In the genomic region with DNA sequence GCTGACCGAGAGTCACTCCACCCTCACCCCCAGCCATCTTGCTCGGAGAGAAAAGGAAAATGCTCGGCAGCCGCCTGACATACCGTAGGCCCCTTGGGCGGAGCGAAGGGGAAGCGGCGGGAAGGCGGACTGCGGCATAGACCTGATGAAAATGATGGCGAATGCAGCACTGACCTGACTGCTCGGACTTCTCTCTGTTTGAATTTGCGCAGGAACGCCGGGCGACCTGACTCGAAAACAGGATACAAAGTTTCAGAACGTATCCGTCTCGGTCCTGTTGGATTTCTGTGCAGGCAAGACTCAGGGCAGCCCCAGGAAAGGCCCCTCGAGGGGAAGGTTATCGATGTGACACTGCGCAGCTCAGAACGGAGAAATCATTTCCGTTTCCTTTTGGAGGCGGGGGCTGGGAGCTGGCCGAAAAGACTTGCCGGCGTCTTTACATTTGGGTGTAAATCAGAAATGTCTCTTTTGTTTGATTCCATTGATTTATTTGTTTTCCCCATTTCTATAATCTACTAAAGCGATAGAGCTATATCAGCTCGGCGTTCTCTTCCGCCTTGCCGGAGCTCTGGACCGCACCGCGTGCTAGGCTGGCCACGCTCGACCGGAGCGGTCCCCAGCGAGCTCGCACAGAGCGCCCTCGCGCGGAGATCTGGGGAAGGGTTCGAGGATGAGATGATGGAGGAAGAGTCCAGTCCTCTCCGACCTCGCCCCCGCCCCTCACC, we compare ENCODE assay signal across 8 mouse cellular contexts. TPM values are rescaled to one million over a fixed set of nuclear protein-coding genes. Genes with fewer than 3 reads are reported as not detected.
DNase-seq lines count a peak whose midpoint lies in the region; ATAC-seq and TF ChIP-seq lines count a peak whose summit lies in the region.

A gene (minus strand): TSS at position 266 of the 725 bp plus-strand sequence.

- WGBS in forebrain, embryonic 14.5 days: under 1% methylated on average over 52 of the region's 52 CpGs
- under 1% methylated on average over 52 of the region's 52 CpGs for WGBS in neural tube, embryonic 15.5 days

- ATAC-seq in cerebellum, adult (ENCODE audit: insufficient number of reproducible peaks, low FRiP score, low TSS enrichment): peak; percentile 96
- peak; percentile 96 for ATAC-seq in forebrain, embryonic 14.5 days
- peak; percentile 95 for ATAC-seq in neural tube, embryonic 15.5 days (ENCODE audit: low FRiP score)

- no peaks in the 10 kb centered on the region for H3K27me3 ChIP-seq in E14TG2a.4 (ENCODE audit: insufficient read depth, low read length)
- H3K27me3 ChIP-seq in forebrain, embryonic 14.5 days (replicated peaks; ENCODE audit: control insufficient read depth, insufficient read depth, low read length): no peaks in the 10 kb centered on the region
- H3K27me3 ChIP-seq in neural tube, embryonic 15.5 days (replicated peaks): no peaks in the 10 kb centered on the region

- H3K9me3 ChIP-seq in E14TG2a.4 (ENCODE audit: low read length): no peaks in the 10 kb centered on the region
- H3K9me3 ChIP-seq in forebrain, embryonic 14.5 days (replicated peaks; ENCODE audit: control insufficient read depth, low read length): no peaks in the 10 kb centered on the region
- H3K9me3 ChIP-seq in neural tube, embryonic 15.5 days (replicated peaks): no peaks in the 10 kb centered on the region

- peaks cover 34% of the 10 kb centered on the region for H3K36me3 ChIP-seq in E14TG2a.4 (ENCODE audit: insufficient read depth, low read length)
- H3K36me3 ChIP-seq in forebrain, embryonic 14.5 days (ENCODE audit: control insufficient read depth, insufficient read depth, low read length): peaks cover 22% of the 10 kb centered on the region
- peaks cover 15% of the 10 kb centered on the region for H3K36me3 ChIP-seq in neural tube, embryonic 15.5 days

- H3K27ac ChIP-seq in forebrain, embryonic 14.5 days (ENCODE audit: low read depth, low read length): peak within 1 kb of the TSS; percentile 70
- peak within 1 kb of the TSS; percentile 86 for H3K27ac ChIP-seq in neural tube, embryonic 15.5 days (replicated peaks)

- peak within 1 kb of the TSS; percentile 79 for H3K9ac ChIP-seq in forebrain, embryonic 14.5 days (ENCODE audit: low read length)
- peak within 1 kb of the TSS; percentile 83 for H3K9ac ChIP-seq in neural tube, embryonic 15.5 days (replicated peaks)

- peak within 1 kb of the TSS; percentile 92 for H3K4me3 ChIP-seq in E14TG2a.4 (replicated peaks; ENCODE audit: low read length)
- peak within 1 kb of the TSS; percentile 75 for H3K4me3 ChIP-seq in forebrain, embryonic 14.5 days (ENCODE audit: low read depth, low read length)
- peak within 1 kb of the TSS; percentile 77 for H3K4me3 ChIP-seq in neural tube, embryonic 15.5 days (replicated peaks)

- H3K4me2 ChIP-seq in forebrain, embryonic 14.5 days (ENCODE audit: low read length): peak within 1 kb of the TSS; percentile 71
- H3K4me2 ChIP-seq in neural tube, embryonic 15.5 days: peak within 1 kb of the TSS; percentile 62

- DNase-seq in forebrain, embryonic 14.5 days (ENCODE audit: low spot score): peak; percentile 93
- peak; percentile 84 to 93 for DNase-seq in heart, postnatal 14 days
- peak; percentile 81 for DNase-seq in layer of hippocampus, adult 11-12 months (ENCODE audit: low spot score)
- peak; percentile 81 to 89 for DNase-seq in lung, adult 18-20 months
- peak; percentile 86 for DNase-seq in testis, postnatal 14 days (ENCODE audit: low spot score)

- H3K4me1 ChIP-seq in E14TG2a.4 (replicated peaks; ENCODE audit: low read depth, low read length): peaks cover 18% of the 10 kb centered on the region; the same call in 1 of the 2 replicates
- H3K4me1 ChIP-seq in forebrain, embryonic 14.5 days (ENCODE audit: control insufficient read depth, insufficient read depth, low read length): no peaks in the 10 kb centered on the region
- peaks cover 6% of the 10 kb centered on the region for H3K4me1 ChIP-seq in neural tube, embryonic 15.5 days

- TF ChIP-seq CTCF in E14TG2a.4 (conservative IDR thresholded peaks at IDR 0.05; ENCODE audit: low read length): no peak

- intact Hi-C loops in heart, postnatal 14 days (cut with DNase I): no loop called here

RNA-seq across cellular contexts. Expression of the gene that starts here (rescaled TPM):
- 94.9 and 100 TPM in 2 replicates for polyA plus RNA-seq in forebrain, embryonic 14.5 days (2014; fragmentation: Nextera tagmentation; extraction: Ambion mirVana)
- total RNA-seq in heart, postnatal 14 days (2021): 100 to 1,000 TPM; 110 to 156 TPM
- polyA plus RNA-seq in neural tube, embryonic 15.5 days (2015; fragmentation: Nextera tagmentation; extraction: Ambion mirVana): 74.9 and 80.0 TPM in 2 replicates

Comparison
In these comparisons a context has a peak if more than half of its experiments do, and no peak if none do; other contexts are left out.
1. Peak in every context shown above with its lines: DNase-seq, ATAC-seq, H3K4me3 ChIP-seq and H3K27ac ChIP-seq.